Mouse (Mus musculus): Measurements from ENCODE around the gene Scgb2b12. TPM values are rescaled to one million over a fixed set of nuclear protein-coding genes. Genes with fewer than 3 reads are reported as not detected.

Gene Scgb2b12
- not detected for polyA plus RNA-seq (2017; shearing (Covaris generic))

DNA sequence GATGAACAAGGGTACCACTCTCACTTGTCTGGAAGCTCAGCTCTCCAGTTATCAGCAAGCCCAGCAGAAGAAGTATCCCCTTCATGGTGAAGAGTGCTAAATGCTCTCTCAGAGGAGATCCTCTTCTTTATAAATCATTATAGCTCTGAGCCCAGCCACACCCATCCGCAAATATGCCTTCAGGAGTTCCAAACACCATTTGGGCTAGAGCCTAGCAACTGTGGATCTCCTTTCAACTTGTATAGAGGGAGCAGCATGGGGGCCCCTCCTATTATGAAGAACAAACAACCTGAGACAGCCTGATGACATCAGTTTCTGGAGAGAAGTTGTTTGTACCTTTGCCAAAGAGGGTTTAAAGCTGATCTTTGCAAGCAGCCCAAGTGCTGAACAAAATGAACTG is at the start of gene Scgb2b12:
TSS of gene Scgb2b12 (minus strand) at position 101 of the 400 bp plus-strand sequence.

DNA sequence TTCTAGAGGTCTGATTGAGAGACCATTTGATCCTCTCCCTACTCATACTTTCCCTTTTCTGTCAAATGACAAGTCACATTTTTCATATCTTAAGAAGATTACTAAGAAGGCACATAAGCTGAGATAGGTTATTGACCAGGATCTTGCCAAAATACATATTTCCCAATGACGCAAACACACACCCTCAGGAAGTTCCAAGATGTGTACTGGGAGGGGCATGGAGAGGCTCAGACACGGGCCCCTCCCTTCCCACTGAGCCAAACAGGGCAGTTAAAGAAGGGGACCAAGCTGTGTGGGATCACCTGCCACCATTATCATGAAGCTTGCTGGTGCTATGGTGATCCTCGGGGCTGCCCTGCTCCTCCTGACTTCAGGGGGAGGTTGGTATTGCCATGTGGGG is 6.8 kb upstream of the Scgb2b12 start, which contains the start of gene Scgb1b12:
TSS of gene Scgb1b12 (plus strand) at position 301 of the 400 bp plus-strand sequence.

Other genes starting within 250 kb of the Scgb2b12 start
- gene Scgb1b10, start 226.4 kb downstream of the Scgb2b12 start, polyA plus RNA-seq (2017; shearing (Covaris generic)) = not detected
- gene Scgb2b11, start 116.1 kb downstream of the Scgb2b12 start, polyA plus RNA-seq (2017; shearing (Covaris generic)) = not detected
- not detected for gene Scgb1b11, start 104.4 kb downstream of the Scgb2b12 start, polyA plus RNA-seq (2017; shearing (Covaris generic))
- not detected for gene Scgb1b12, start 6.9 kb upstream of the Scgb2b12 start, polyA plus RNA-seq (2017; shearing (Covaris generic))
- not detected for gene Scgb1b29, start 114.3 kb upstream of the Scgb2b12 start, polyA plus RNA-seq (2017; shearing (Covaris generic))